Mouse (Mus musculus) macrophage (primary cell): ENCODE measurements around the gene Usp9x. TPM values are rescaled to one million over a fixed set of nuclear protein-coding genes. Genes with fewer than 3 reads are reported as not detected.
A peak's percentile ranks its signal among the peaks of the same experiment; 100 is the strongest.

Experiments used
- H3K27ac ChIP-seq: fragments of 350-480 bp; formaldehyde crosslinking; 2 replicates; pipeline ENCODE4 v1.9.0; 2021
- H3K36me3 ChIP-seq: fragments of 350-480 bp; formaldehyde crosslinking; 2 replicates; pipeline ENCODE4 v1.9.0; 2021; ENCODE audit errors: inconsistent target
- H3K4me3 ChIP-seq: fragments of 350-480 bp; formaldehyde crosslinking; 2 replicates; pipeline ENCODE4 v1.9.0; 2021; ENCODE audit errors: inconsistent target
- H3K79me2 ChIP-seq: fragments of 350-480 bp; formaldehyde crosslinking; 2 replicates; pipeline ENCODE4 v1.9.0; 2021; ENCODE audit errors: inconsistent target
- WGBS: methylation state at CpG from one replicate; pipeline ENCODE4 v1.1.7; 2026; ENCODE audit warnings: inconsistent platforms; ENCODE audit not compliant: missing documents; 5-methylcytosine and 5-hydroxymethylcytosine counted together
- polyA plus RNA-seq: library from polyadenylated mRNA; stranded (reverse); fragments of 250-400 nt; gene quantifications from 3 replicates; pipeline ENCODE4 v1.2.4, GENCODE M21; 2018; ENCODE audit warnings: inconsistent platforms
- total RNA-seq, 78 experiments: library from RNA; depleted of rRNA; stranded (reverse); fragments of 250-400 nt; gene quantifications; 1 replicate in 9 of 78; 2 replicates in 24 of 78; 3 replicates in 43 of 78; 4 replicates in 2 of 78; pipeline ENCODE4 v1.2.4; 2018; ENCODE audit warnings: inconsistent platforms in 56 of 78

The Usp9x gene
- total RNA-seq (2018; cell fraction: chromatin; rRNA removed), result 100 to 1,000 TPM; 170 to 387 (median 256) TPM
- 100 to 1,000 TPM in 22 of 26 experiments, 10 to 100 TPM in 4; 87.7 to 187 (median 127) TPM for total RNA-seq (2018; cell fraction: cytosol; rRNA removed)
- 100 to 1,000 TPM; 149 to 279 (median 181) TPM for total RNA-seq (2018; cell fraction: nucleus; rRNA removed)
- polyA plus RNA-seq, result 59.1 to 81.6 TPM (median 67.5 TPM) in 3 replicates

DNA sequence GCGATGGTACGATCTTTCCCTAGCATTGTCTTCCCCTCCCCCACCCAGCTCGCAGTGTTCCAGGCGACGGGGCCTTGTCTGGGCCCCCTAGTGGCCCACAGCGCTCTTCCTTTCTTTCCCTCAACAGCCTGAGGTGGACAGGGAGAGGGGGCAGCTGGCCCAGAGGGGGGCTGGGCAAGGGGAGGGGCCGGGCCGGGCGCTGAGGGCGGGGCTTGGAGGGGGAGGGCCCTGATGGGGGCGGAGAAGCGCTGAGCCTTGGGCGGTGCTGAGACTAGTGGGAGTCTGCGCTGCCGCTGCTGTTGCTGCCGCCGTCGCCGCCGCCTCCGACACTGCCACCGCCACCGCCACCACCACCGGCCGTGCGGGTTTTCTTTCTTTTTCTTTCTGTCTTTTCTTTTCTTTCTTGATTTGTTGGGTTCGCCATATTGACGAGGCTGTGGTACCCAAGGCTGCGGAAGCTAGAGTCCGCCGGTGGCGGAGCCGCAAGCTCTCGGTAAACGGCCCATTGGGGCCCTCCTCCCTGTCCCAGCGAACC is at the start of gene Usp9x:
Usp9x (plus strand) TSS at position 258 of the 535 bp plus-strand sequence.
- Histone ChIP-seq H3K4me3 (peak within 1 kb of the TSS; percentile 41), H3K27ac (peak within 1 kb of the TSS; percentile 88), H3K36me3 (no peaks in the 10 kb centered on the region), H3K79me2 (peaks cover 36% of the 10 kb centered on the region)
- 21% methylated on average over 20 of the region's 36 CpGs for WGBS

DNA sequence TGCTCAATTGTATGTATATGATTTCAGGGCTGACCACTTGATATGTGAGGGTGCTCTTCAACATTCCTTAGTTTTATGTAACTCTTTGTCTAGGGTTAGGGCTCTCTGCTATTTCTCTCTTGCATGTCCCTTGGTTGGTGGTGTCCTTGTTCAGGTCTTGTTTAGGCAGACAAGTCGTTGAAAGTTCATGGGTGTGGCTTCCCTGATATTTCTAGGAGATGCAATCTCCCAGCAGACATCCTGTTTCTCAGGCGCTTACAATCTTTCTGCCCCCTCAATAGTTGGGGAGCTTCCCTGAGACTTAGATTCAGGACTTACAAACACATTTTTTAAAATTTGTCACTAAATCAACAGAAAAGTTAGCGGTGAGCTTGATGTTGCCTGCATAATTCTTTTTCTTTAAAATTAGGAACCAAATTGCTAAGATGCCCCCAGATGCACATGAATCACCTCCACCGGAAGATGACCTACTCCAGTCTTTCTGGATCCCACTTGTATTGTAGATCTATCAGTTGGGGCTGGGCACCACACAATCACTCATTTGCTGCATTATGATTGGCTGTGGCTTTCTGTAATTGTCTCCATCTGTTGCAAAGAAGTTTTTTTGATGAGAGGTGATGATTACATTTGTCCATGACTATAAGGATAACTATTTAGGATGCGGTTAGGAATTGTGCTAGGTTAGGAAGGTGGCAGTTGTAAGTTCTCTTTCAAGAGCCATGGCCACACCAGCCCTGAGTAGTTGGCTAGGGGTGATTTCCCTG is 48.6 kb upstream of the Usp9x start:
- 79% methylated on average over 5 of the region's 5 CpGs for WGBS
- no peaks in the 10 kb centered on the region for H3K36me3 ChIP-seq
- no peak overlapping the region for H3K4me3 ChIP-seq
- H3K27ac ChIP-seq, result no peak overlapping the region
- no peaks in the 10 kb centered on the region for H3K79me2 ChIP-seq

DNA sequence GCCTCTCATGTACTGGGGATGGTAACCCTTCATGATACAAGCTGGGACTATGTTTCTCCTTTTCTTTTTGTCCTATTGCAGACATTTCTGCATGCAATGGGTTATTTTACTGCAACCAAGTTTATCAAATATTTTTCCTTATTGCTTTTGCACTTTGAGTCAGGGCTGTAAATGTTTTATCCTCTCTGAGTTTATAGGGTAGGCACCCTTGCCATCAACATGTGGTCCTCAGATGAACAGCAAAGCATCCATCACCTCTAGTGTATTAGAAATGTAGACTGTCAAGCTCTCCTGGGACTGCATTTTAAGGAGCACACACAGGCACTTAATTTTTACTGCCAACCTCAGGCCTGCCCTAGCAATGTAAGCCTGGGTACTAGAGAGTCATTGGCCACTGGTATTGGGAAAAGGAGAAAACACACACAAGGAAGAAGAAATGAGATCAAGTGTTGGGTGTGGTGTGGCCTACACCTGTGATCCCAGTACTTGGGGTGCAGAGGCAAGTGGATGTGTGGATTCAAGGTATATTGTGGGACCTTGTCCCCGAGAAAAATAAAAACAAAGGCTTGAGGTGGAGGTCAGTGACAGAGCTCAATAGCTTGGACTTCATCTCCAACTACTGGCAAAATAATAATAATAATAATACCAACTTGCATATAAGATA is 46.6 kb upstream of the Usp9x start:
- Histone ChIP-seq H3K36me3 (no peaks in the 10 kb centered on the region), H3K27ac (no peak overlapping the region), H3K4me3 (no peak overlapping the region), H3K79me2 (no peaks in the 10 kb centered on the region)
- WGBS, result 100% methylated on average over 1 of the region's 1 CpGs

DNA sequence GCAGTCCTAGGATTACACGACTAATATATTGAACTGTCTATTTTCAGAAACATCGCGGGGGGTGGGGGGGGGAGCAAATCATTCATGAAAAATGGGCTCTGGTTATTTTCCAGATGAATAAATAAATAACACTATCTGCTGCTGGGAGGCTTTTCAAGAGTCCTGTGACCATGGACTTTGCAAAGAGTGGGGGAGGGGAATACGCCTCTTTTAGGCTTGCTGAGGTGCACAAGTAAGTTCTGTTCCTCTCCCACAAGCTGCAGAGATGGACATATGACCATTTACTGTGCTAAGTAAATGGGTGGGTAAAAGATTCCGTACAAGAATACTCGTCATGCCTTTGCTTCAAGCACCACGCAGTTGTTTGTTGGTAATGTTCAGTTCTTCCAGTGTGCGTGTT is 46.0 kb upstream of the Usp9x start:
- Histone ChIP-seq H3K36me3 (no peaks in the 10 kb centered on the region), H3K79me2 (no peaks in the 10 kb centered on the region)
- 93% methylated on average over 8 of the region's 8 CpGs for WGBS

DNA sequence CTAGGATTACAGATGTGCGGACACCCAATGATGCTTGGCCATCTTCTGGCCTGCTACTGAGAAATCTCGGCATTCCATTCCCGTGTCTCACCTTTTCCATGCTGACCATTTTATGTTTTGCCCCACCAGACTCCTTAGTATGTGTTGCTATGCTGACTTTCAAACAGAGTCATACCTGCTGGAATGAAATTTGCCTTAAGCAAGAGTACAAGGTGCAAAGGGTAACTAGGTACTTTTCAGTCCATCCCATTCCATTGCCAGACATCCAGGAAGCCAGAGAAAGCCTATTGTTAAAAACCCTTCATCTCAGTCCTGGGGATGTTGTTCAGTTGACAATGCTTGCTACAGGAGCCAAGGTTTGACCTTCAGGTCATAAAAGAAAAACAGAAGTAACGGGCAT is 43.1 kb upstream of the Usp9x start:
- WGBS, result 94% methylated on average over 4 of the region's 4 CpGs
- no peak overlapping the region for H3K27ac ChIP-seq

More for the DNA sequence above, 46.0 kb upstream of the Usp9x start:
- no peak overlapping the region for H3K4me3 ChIP-seq
- no peak overlapping the region for H3K27ac ChIP-seq

DNA sequence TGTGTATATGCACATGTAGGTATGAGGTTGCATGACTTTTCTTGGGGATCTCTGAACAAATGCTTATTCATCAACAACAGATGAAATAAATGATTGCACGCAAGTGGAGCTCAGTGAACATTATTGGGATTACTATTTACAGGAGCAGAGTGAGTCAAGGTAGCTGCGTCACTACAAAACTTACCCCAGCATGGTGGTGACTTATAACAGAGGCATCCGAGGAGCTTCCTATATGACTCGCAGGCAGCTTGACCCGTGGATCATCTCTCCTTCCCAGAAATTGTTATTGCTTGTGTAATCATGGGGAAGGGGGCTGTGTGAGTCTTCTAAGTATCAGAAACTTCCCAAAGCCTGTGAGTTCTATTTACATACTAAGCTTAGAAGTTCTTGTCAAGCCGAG is 41.3 kb upstream of the Usp9x start:
- Histone ChIP-seq H3K27ac (no peak overlapping the region), H3K36me3 (no peaks in the 10 kb centered on the region), H3K79me2 (no peaks in the 10 kb centered on the region), H3K4me3 (no peak overlapping the region)
- WGBS, result 94% methylated on average over 5 of the region's 6 CpGs

More for the DNA sequence above, 43.1 kb upstream of the Usp9x start:
- Histone ChIP-seq H3K4me3 (no peak overlapping the region), H3K36me3 (no peaks in the 10 kb centered on the region), H3K79me2 (no peaks in the 10 kb centered on the region)

DNA sequence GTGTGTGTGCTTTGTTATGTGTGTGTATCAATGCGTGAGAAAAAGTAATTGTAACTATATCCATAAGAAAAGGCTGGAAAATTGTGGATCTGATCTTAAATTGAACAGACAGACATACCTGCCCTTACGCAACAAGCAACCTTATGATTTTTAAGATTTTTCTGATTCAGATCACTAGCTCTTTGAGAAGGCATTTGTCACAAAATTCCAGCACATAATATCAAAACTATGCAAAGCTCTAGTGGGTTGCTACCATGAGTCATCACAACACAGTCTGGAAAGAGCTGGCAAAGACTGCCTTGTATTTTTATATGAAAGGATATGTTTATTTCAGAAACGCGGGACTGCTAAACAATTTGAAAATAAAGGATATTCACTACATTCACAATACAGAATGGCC is 34.2 kb upstream of the Usp9x start:
- 94% methylated on average over 4 of the region's 4 CpGs for WGBS
- Histone ChIP-seq H3K79me2 (no peaks in the 10 kb centered on the region), H3K27ac (no peak overlapping the region), H3K4me3 (no peak overlapping the region), H3K36me3 (no peaks in the 10 kb centered on the region)

DNA sequence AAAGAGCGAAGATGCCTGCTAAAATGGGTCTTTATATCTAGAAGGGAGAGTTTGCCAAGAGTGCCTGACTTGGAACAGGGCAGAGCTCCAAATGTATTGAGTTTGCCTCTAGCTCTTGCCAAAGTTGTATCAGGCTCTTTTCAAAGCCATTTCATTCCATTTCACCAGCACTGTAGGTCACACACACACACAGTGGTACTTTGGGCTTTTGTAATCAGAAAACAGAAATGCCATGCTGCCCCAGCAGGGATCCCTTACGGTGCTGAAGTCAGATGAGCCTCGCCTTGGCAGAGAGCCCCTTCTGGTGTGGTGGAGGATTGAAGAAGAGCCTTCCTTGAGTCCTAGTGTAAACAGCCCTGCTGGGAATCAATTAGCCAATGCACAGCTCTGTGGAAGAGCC is 32.1 kb upstream of the Usp9x start:
- Histone ChIP-seq H3K4me3 (no peak overlapping the region), H3K79me2 (no peaks in the 10 kb centered on the region), H3K27ac (no peak overlapping the region), H3K36me3 (no peaks in the 10 kb centered on the region)
- 80% methylated on average over 3 of the region's 3 CpGs for WGBS

DNA sequence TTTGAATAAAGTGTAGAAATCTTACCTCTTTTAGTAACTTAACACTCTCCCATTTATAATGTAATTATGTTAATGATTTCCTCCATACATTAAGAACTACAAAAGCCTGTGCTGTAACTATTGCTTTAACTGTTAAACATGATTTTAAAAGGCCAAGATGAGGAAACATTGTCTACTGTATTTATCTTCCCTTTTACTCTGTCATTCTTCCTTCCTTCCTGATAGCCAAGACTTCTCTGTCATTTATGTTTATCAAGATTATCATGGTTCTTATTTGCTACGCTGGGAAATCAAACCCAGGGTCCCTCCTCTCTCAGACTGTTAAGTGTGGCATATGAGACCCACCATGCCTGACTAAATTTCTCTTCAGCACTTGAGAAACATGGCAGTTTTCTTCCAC is 30.9 kb upstream of the Usp9x start:
- WGBS, result 57% methylated on average over 1 of the region's 1 CpGs
- H3K36me3 ChIP-seq, result no peaks in the 10 kb centered on the region
- no peak overlapping the region for H3K27ac ChIP-seq
- no peaks in the 10 kb centered on the region for H3K79me2 ChIP-seq
- no peak overlapping the region for H3K4me3 ChIP-seq

DNA sequence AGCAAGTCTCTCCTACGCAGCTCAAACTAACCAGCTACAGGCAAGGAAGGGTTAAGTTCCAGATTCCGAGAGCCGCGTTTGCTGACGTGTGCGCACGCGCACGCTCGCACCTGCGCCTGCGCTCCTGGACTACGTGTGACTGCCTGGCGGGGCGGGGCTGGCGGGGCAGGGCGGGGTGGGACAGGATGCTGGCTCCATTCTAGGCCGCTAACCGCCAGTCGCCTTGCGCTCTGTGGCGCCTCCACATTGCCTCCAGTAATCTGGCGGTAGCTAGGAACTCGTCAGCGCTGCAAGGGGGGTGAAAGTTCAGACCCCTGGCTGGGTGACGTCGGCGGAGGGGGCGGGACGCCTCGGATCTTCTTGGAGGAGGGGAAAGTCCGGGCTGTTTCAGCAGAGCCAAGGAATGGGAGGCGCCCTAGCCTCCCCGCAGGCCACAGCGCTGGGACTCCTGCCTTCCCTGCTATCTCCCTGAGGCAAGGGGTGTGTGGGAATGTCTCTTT is 29.6 kb upstream of the Usp9x start:
- H3K4me3 ChIP-seq, result peak overlapping the region; percentile 60
- H3K79me2 ChIP-seq, result no peaks in the 10 kb centered on the region
- H3K36me3 ChIP-seq, result no peaks in the 10 kb centered on the region
- WGBS, result 14% methylated on average over 34 of the region's 35 CpGs
- H3K27ac ChIP-seq, result peak overlapping the region; percentile 78

DNA sequence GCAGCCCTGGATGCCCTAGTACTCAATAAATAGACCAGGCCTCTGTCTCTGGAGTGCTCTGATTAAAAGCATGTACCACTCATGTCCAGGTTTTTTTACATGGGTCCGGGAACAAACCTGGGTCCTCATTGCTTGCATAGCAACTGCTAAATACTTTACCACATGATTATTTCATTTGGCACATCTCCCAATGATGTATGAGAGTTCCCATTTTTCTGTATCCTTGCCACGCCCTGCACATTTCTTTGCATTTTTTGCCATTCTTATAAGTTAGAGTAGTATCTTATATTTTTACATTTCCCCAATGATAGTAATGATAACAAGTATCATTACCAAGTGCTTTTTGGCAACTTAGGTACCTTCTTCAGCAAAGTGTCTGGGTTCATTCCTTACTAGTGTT is 27.5 kb upstream of the Usp9x start:
- Histone ChIP-seq H3K4me3 (no peak overlapping the region), H3K36me3 (no peaks in the 10 kb centered on the region), H3K79me2 (no peaks in the 10 kb centered on the region), H3K27ac (no peak overlapping the region)
- 86% methylated on average over 2 of the region's 2 CpGs for WGBS

DNA sequence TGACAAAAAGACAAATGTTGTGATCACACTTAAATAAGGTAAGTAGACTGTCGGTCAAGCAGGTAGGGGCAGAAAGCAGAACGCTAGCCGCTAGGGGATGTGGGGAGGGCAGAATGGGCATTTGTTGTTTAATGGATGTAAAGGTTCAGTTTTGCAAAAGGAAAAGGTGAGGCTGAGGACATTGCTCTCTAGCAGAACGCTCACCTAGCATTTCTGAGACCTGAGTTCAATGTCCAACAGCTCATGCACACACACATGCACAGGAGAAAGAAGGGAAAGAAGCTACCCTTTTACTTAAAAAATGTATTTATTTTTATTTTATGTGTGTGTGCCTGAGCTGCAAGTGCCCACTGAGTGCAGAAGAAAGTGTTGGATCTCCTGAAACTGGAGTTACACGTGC is 26.6 kb upstream of the Usp9x start:
- Histone ChIP-seq H3K36me3 (no peaks in the 10 kb centered on the region), H3K27ac (no peak overlapping the region), H3K79me2 (no peaks in the 10 kb centered on the region), H3K4me3 (no peak overlapping the region)
- WGBS, result 93% methylated on average over 5 of the region's 5 CpGs

DNA sequence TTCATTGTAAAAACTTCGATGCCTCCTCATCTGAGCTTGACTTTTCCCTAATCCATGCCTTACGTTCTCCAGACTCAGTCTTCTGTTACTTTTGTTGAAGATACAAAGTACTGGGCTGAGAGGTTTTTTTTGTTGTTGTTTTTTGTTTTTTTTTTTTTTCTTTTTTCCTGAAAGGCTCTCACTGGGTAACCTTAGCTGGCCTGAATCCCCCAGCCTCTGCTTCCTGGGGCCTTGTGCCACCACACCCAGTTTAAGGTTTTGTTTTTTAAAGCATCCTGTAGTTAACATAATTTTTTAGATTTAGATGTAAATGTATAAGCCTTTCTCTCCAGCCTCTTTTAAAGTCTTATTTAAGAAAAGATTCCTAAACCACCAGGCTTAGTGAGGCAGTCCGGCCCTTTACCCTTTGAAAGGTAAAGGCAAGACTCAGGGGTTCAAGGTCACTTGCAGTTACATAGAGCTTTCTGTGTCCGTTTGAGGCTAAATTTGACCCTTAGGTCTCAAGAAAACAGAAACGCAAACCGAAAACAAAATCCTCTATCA is 24.3 kb upstream of the Usp9x start:
- Histone ChIP-seq H3K36me3 (no peaks in the 10 kb centered on the region), H3K27ac (no peak overlapping the region), H3K79me2 (no peaks in the 10 kb centered on the region), H3K4me3 (no peak overlapping the region)
- WGBS, result 80% methylated on average over 6 of the region's 6 CpGs

DNA sequence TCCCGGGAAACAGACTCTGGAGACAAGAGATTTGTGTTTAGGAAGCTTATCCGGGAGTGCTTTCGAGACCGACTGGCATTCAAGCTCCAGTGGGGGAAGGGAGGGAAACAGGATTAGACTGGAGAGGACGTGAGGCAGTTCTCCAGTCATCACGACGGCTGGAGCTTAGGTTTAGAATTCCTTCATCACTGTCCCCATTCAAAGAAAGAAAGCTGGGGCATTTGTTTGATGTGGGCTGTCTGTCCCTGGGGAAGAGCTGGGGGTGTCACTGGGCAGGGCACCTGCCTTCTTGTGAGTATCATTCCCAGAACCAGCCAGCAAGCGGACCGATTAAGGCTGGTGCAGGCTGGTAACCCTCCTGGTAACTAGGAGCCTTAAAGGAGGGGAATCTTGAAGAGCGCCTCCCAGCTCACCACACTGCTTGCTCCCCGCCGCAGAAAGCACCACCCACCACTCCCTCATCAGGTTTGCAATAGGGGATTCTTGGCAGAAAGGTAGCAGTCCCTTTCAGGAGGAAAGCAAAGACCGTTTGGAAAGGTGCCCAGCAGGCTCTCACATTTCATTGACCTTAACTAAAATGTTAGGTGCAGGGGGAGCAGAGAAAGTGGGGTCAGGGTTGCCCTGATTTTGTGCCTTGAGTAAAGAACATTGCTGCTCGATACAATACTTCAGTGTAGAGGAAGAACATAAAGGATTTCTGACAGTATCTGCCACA is 23.5 kb upstream of the Usp9x start:
- no peak overlapping the region for H3K27ac ChIP-seq
- WGBS, result 76% methylated on average over 11 of the region's 14 CpGs
- H3K4me3 ChIP-seq, result no peak overlapping the region
- no peaks in the 10 kb centered on the region for H3K79me2 ChIP-seq
- no peaks in the 10 kb centered on the region for H3K36me3 ChIP-seq
